Mouse (Mus musculus) heart, embryonic 13.5 days (tissue): Measurements from ENCODE around the gene Antxr1. TPM values are rescaled to one million over a fixed set of nuclear protein-coding genes. Genes with fewer than 3 reads are reported as not detected.

Experiments used
- ATAC-seq: fragments of 200-750 bp; cut with Nextera tagmentation; 2 replicates; pipeline ENCODE4 v1.8.0; 2017; ENCODE audit warnings: moderate TSS enrichment; ENCODE audit not compliant: insufficient number of reproducible peaks, low FRiP score, low TSS enrichment; ENCODE audit errors: extremely low read depth
- H3K27ac ChIP-seq: fragments of 300-500 bp; sonication (generic); replicated peaks from 2 replicates; pipeline ENCODE4 v1.5.1; 2015; ENCODE audit warnings: moderate library complexity, mild to moderate bottlenecking, inconsistent platforms
- H3K27me3 ChIP-seq: fragments of 300-500 bp; sonication (generic); replicated peaks from 2 replicates; pipeline ENCODE4 v1.6.1; 2015; ENCODE audit warnings: mild to moderate bottlenecking, inconsistent platforms
- H3K36me3 ChIP-seq: fragments of 300-500 bp; sonication (generic); 2 replicates; pipeline ENCODE4 v1.6.1; 2015; ENCODE audit warnings: mild to moderate bottlenecking, inconsistent platforms
- H3K4me1 ChIP-seq: fragments of 300-500 bp; sonication (generic); 2 replicates; pipeline ENCODE4 v1.6.1; 2015; ENCODE audit warnings: inconsistent platforms
- H3K4me2 ChIP-seq: fragments of 300-500 bp; sonication (generic); 2 replicates; pipeline ENCODE4 v1.6.1; 2015; ENCODE audit warnings: inconsistent platforms, mild to moderate bottlenecking, moderate library complexity
- H3K4me3 ChIP-seq: fragments of 300-500 bp; sonication (generic); 2 replicates; pipeline ENCODE4 v1.5.1; 2015; ENCODE audit warnings: moderate library complexity, mild to moderate bottlenecking, inconsistent platforms
- H3K9ac ChIP-seq: fragments of 300-500 bp; sonication (generic); 2 replicates; pipeline ENCODE4 v1.6.1; 2015; ENCODE audit warnings: inconsistent platforms, mild to moderate bottlenecking, moderate library complexity
- H3K9me3 ChIP-seq: fragments of 300-500 bp; sonication (generic); 2 replicates; pipeline ENCODE4 v1.6.1; 2016; ENCODE audit warnings: inconsistent platforms
- WGBS: fragments of 180-500 bp; shearing (Covaris S2); methylation state at CpG from one replicate; pipeline ENCODE4 v1.1.7; 2015; ENCODE audit warnings: mixed read lengths; 5-methylcytosine and 5-hydroxymethylcytosine counted together
- polyA plus RNA-seq: library from polyadenylated mRNA; unstranded; fragments of >200 nt; fragmentation: Nextera tagmentation; extraction: Ambion mirVana; gene quantifications from 2 replicates; pipeline ENCODE4 v1.2.1, GENCODE M21; 2015

Gene Antxr1
- polyA plus RNA-seq, 1 experiment from 2014 or later = 4.5 TPM

DNA sequence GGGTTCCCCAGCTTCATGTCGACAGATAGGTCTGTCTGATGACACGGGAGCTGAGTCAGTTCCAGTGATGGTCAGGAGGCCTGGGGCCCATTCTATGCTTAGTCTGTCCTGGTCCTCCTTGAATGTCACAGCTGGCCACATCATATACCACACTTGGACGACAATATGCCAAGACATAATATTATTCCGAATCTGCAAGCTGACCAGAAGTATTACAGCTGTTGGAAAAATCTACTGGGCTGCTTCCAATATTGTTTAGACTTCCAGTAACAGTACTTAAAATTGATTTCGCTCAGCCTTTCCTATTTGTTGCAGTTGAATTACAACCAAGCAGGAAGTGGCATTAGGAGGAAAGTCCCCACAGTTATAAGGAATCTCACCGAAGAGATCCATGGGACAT lies 48.4 kb downstream of the Antxr1 start:
- H3K4me1 ChIP-seq = peaks cover 12% of the 10 kb centered on the region
- peaks cover 6% of the 10 kb centered on the region for H3K36me3 ChIP-seq
- WGBS = 74% methylated on average over 6 of the region's 6 CpGs
- H3K27me3 ChIP-seq = no peaks in the 10 kb centered on the region
- no peak overlapping the region for H3K9ac ChIP-seq
- no peak for ATAC-seq
- H3K27ac ChIP-seq = no peak overlapping the region
- H3K4me3 ChIP-seq = no peak overlapping the region
- H3K4me2 ChIP-seq = no peak overlapping the region
- H3K9me3 ChIP-seq = peaks cover 7% of the 10 kb centered on the region; the same call in 1 of the 2 replicates

- 69% methylated on average over 7 of the region's 7 CpGs for WGBS
- no peak for ATAC-seq
- H3K4me2 ChIP-seq = no peak overlapping the region
Observed at GRCm38 (mm10) chr6:87285365-87285749, 50.3 kb downstream of the Antxr1 start.

DNA sequence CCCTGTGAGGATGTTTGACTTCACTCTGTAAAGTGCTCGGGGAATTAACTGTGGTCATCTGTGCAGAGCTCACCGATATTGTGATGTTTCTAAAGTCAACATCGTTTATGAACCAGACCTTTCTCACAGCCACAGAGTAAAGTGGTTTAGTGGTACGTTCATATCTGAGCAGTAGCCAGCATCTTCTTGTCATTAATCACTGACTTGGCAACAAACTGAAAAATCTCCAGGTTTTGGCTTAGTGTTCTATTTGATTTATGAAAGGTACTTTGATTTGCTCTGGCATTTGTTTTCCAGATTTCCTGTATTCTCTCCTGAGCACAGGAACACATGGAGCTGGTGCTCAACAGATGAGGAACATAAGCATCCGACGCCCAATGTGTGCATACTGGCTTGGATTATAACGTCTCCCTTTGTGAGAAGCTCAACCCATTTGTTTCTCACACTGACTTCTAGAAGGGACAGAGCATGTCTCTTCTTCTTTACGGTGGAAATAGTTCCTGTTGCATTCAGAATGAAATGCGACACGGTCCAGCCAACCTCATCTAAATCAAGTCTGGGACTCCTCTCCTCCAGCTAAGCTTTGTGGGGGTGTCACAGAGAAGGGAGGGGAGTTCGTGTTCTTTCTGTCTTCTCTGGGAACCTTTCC lies 50.8 kb downstream of the Antxr1 start:
- no peak overlapping the region for H3K4me2 ChIP-seq
- peaks cover 8% of the 10 kb centered on the region for H3K36me3 ChIP-seq
- H3K9me3 ChIP-seq = no peaks in the 10 kb centered on the region
- H3K27me3 ChIP-seq = no peaks in the 10 kb centered on the region
- no peak overlapping the region for H3K27ac ChIP-seq
- WGBS = 77% methylated on average over 11 of the region's 11 CpGs
- no peak overlapping the region for H3K4me3 ChIP-seq
- ATAC-seq = no peak
- H3K4me1 ChIP-seq = peaks cover 22% of the 10 kb centered on the region
- H3K9ac ChIP-seq = no peak overlapping the region

More at GRCm38 (mm10) chr6:87285365-87285749, 50.3 kb downstream of the Antxr1 start:
- Histone ChIP-seq H3K27ac (0 out of 2 replicates have a peak overlapping the region, but pooled peaks have one; percentile 29), H3K4me3 (no peak overlapping the region), H3K27me3 (no peaks in the 10 kb centered on the region), H3K9me3 (no peaks in the 10 kb centered on the region), H3K9ac (no peak overlapping the region), H3K4me1 (peaks cover 22% of the 10 kb centered on the region), H3K36me3 (peaks cover 8% of the 10 kb centered on the region)

DNA sequence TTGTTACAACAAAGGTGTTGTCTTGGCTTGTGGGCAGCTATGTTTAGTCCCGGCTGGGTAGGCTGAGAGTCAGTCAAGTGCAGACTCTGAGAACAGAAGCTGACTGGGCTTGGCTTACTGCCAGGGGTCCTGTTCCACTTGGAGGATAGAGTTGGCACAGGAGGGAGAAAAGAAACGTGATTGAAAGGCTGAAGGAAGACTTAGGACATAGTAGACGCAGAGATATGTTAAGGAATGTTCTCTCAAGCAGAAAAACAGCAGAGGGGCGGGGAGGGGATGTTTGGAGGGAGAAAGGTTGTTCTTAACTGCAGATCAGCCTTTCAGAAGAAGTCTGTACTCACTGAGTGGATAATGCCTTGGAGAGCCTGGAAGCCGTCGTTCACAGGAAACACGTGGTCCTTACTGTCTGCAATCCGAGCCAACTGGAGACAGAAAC lies 53.3 kb downstream of the Antxr1 start:
- no peaks in the 10 kb centered on the region for H3K9me3 ChIP-seq
- H3K27me3 ChIP-seq = 0 out of 2 replicates have a peak, but pooled peaks cover 4% of the 10 kb centered on the region
- H3K36me3 ChIP-seq = peaks cover 8% of the 10 kb centered on the region
- peak; percentile 55; the same call in 1 of the 2 replicates for ATAC-seq
- peaks cover 32% of the 10 kb centered on the region for H3K4me1 ChIP-seq
- no peak overlapping the region for H3K9ac ChIP-seq
- WGBS = 14% methylated on average over 8 of the region's 8 CpGs
- no peak overlapping the region for H3K4me3 ChIP-seq
- H3K27ac ChIP-seq = peak overlapping the region; percentile 57
- H3K4me2 ChIP-seq = no peak overlapping the region

DNA sequence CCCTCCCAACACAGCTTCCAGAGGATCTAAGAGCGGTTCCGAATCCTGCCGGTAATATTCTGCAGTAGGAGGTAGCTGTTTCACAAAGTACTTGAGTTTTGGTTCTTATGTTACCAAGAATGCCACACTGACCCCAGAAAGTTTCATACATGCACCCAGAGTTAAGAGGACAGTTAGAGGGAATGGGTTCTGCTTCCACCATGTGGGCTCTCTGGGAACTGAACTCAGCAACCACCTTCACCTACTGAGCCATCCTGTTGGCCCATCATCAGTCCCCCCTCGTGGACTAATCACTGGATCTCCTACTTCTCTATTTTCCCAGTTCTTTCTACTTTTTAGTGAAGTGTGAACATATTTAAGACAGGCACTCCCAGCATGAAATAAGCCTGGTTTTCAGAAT lies 53.9 kb downstream of the Antxr1 start:
- H3K27ac ChIP-seq = peak overlapping the region; percentile 57
- H3K4me3 ChIP-seq = no peak overlapping the region
- H3K9ac ChIP-seq = 0 out of 2 replicates have a peak overlapping the region, but pooled peaks have one; percentile 33
- H3K36me3 ChIP-seq = peaks cover 8% of the 10 kb centered on the region
- H3K9me3 ChIP-seq = no peaks in the 10 kb centered on the region
- WGBS = 81% methylated on average over 4 of the region's 4 CpGs
- no peak overlapping the region for H3K4me2 ChIP-seq
- ATAC-seq = no peak
- peaks cover 38% of the 10 kb centered on the region for H3K4me1 ChIP-seq
- H3K27me3 ChIP-seq = 0 out of 2 replicates have a peak, but pooled peaks cover 4% of the 10 kb centered on the region

DNA sequence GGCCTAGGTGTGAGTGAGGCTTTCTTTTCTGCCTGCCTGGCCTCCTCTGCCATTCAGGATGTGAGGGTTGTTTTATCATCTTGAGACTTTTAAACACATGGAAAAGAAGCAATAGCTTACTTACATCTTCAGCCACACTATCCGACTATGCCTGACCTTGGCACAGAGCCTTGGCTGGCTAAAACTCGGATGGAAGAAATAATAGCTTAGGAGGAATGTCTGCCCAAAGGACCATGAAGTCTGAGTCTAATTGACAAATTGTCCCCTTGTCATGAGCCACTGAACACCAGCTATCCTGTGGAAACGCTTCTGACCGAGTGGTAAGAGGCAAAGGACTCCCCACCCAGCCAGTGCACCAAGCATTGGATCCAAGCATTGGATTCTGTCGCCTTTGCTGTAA lies 57.5 kb downstream of the Antxr1 start:
- Histone ChIP-seq H3K4me3 (no peak overlapping the region), H3K27ac (no peak overlapping the region), H3K9ac (no peak overlapping the region), H3K27me3 (0 out of 2 replicates have a peak, but pooled peaks cover 4% of the 10 kb centered on the region), H3K4me1 (peaks cover 44% of the 10 kb centered on the region), H3K36me3 (peaks cover 14% of the 10 kb centered on the region), H3K9me3 (peaks cover 7% of the 10 kb centered on the region), H3K4me2 (no peak overlapping the region)
- WGBS = 63% methylated on average over 5 of the region's 5 CpGs
- ATAC-seq = no peak

GRCm38 (mm10) chr6:87277527-87277926 lies 58.1 kb downstream of the Antxr1 start:
- Histone ChIP-seq H3K4me3 (no peak overlapping the region), H3K9ac (0 out of 2 replicates have a peak overlapping the region, but pooled peaks have one; percentile 24), H3K27ac (peak overlapping the region; percentile 62), H3K36me3 (peaks cover 14% of the 10 kb centered on the region), H3K4me2 (no peak overlapping the region), H3K4me1 (peaks cover 42% of the 10 kb centered on the region), H3K27me3 (0 out of 2 replicates have a peak, but pooled peaks cover 4% of the 10 kb centered on the region), H3K9me3 (peaks cover 7% of the 10 kb centered on the region)
- ATAC-seq = 0 out of 2 replicates have a peak, but pooled peaks have one; percentile 22
- WGBS = 20% methylated on average over 3 of the region's 3 CpGs

DNA sequence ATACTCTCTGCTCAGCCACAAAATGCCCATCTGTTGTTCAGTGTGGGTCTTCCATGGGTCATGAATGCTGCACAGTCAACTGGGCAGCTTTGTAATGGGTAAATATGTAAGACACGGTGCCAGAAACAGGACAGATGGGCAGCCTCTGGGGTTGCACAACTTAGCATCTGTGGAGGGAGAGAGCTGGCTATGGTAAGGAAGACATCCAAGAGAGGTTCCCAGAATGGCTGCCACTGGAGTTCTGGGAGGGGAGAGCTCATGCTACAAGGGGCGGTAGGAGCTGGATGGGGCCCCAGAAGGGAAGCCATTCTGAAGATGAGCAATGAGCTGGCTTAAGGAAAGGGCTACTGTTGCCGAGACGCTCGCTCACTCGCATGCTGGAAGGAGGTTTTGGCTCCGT lies 58.7 kb downstream of the Antxr1 start:
- Histone ChIP-seq H3K9ac (0 out of 2 replicates have a peak overlapping the region, but pooled peaks have one; percentile 24), H3K9me3 (peaks cover 7% of the 10 kb centered on the region), H3K27me3 (0 out of 2 replicates have a peak, but pooled peaks cover 4% of the 10 kb centered on the region), H3K4me1 (peaks cover 42% of the 10 kb centered on the region), H3K4me2 (no peak overlapping the region), H3K4me3 (no peak overlapping the region), H3K36me3 (peaks cover 14% of the 10 kb centered on the region), H3K27ac (peak overlapping the region; percentile 62)
- 83% methylated on average over 7 of the region's 7 CpGs for WGBS
- ATAC-seq = no peak

- Histone ChIP-seq H3K27me3 (peaks cover 7% of the 10 kb centered on the region; the same call in 1 of the 2 replicates), H3K4me1 (peaks cover 55% of the 10 kb centered on the region), H3K27ac (no peak overlapping the region), H3K9ac (no peak overlapping the region), H3K4me3 (no peak overlapping the region), H3K9me3 (peaks cover 7% of the 10 kb centered on the region), H3K36me3 (peaks cover 12% of the 10 kb centered on the region), H3K4me2 (no peak overlapping the region)
- 93% methylated on average over 5 of the region's 5 CpGs for WGBS
- ATAC-seq = no peak
Observed at GRCm38 (mm10) chr6:87274779-87275178, 60.8 kb downstream of the Antxr1 start.

DNA sequence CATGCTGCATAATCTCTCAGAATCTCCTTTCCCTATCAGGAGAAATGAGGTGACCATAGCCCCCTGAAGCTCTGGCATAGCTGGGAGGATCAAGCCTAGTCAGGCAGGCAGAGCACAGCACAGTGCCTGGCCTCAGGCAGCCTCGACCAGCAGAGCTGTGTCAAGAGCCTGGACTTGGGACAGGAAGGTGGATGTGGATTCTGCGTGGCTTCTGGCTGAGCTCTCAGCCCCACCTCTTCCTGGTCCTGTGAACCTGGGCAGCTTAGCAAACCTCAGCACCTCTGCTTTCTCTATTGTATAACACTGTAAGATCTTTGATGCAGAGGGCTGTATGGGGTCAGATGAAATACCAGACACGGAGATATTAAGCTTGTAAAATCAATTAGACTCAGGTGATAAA lies 61.8 kb downstream of the Antxr1 start:
- 60% methylated on average over 3 of the region's 3 CpGs for WGBS
- no peak overlapping the region for H3K4me3 ChIP-seq
- H3K4me1 ChIP-seq = peaks cover 57% of the 10 kb centered on the region

GRCm38 (mm10) chr6:87273141-87273540 lies 62.5 kb downstream of the Antxr1 start:
- Histone ChIP-seq H3K9me3 (peaks cover 7% of the 10 kb centered on the region), H3K27ac (no peak overlapping the region)

More for the DNA sequence above, 61.8 kb downstream of the Antxr1 start:
- H3K9ac ChIP-seq = no peak overlapping the region
- ATAC-seq = no peak
- H3K27me3 ChIP-seq = peaks cover 3% of the 10 kb centered on the region; the same call in 1 of the 2 replicates
- H3K9me3 ChIP-seq = peaks cover 7% of the 10 kb centered on the region
- no peak overlapping the region for H3K27ac ChIP-seq
- peaks cover 12% of the 10 kb centered on the region for H3K36me3 ChIP-seq
- no peak overlapping the region for H3K4me2 ChIP-seq

More at GRCm38 (mm10) chr6:87273141-87273540, 62.5 kb downstream of the Antxr1 start:
- no peak for ATAC-seq
- no peak overlapping the region for H3K4me2 ChIP-seq
- H3K27me3 ChIP-seq = peaks cover 3% of the 10 kb centered on the region; the same call in 1 of the 2 replicates
- WGBS = 67% methylated on average over 4 of the region's 4 CpGs
- H3K36me3 ChIP-seq = peaks cover 15% of the 10 kb centered on the region
- peaks cover 51% of the 10 kb centered on the region for H3K4me1 ChIP-seq
- no peak overlapping the region for H3K9ac ChIP-seq
- no peak overlapping the region for H3K4me3 ChIP-seq
